Mouse (Mus musculus) liver, embryonic 12.5 days (tissue): ENCODE measurements around the gene Slc22a19. TPM values are rescaled to one million over a fixed set of nuclear protein-coding genes. Genes with fewer than 3 reads are reported as not detected.
"Not testable (repeated sequence)": the region's sequence is repeated elsewhere in the genome, so short reads cannot be mapped to it uniquely, and the experiment has no call there.

Experiments
- ATAC-seq: fragments of 200-750 bp; cut with Nextera tagmentation; 2 replicates; pipeline ENCODE4 v1.8.0; 2017; ENCODE audit warnings: moderate number of reproducible peaks, mild to moderate bottlenecking, moderate library complexity
- H3K27ac ChIP-seq: fragments of 300-500 bp; sonication (generic); 2 replicates; pipeline ENCODE4 v1.5.1; 2016; ENCODE audit warnings: mild to moderate bottlenecking
- H3K27me3 ChIP-seq: fragments of 300-500 bp; sonication (generic); replicated peaks from 2 replicates; pipeline ENCODE4 v1.6.1; 2016; ENCODE audit warnings: mild to moderate bottlenecking, moderate library complexity
- H3K36me3 ChIP-seq: fragments of 300-500 bp; sonication (generic); 2 replicates; pipeline ENCODE4 v1.6.1; 2016; ENCODE audit warnings: mild to moderate bottlenecking, moderate library complexity
- H3K4me1 ChIP-seq: fragments of 300-500 bp; sonication (generic); 2 replicates; pipeline ENCODE4 v1.6.1; 2016
- H3K4me2 ChIP-seq: fragments of 300-500 bp; sonication (generic); 2 replicates; pipeline ENCODE4 v1.6.1; 2016; ENCODE audit warnings: mild to moderate bottlenecking, moderate library complexity
- H3K4me3 ChIP-seq: fragments of 300-500 bp; sonication (generic); 2 replicates; pipeline ENCODE4 v1.5.1; 2016; ENCODE audit warnings: mild to moderate bottlenecking, moderate library complexity
- H3K9ac ChIP-seq: fragments of 300-500 bp; sonication (generic); 2 replicates; pipeline ENCODE4 v1.6.1; 2016; ENCODE audit warnings: mild to moderate bottlenecking, moderate library complexity
- H3K9me3 ChIP-seq: fragments of 300-500 bp; sonication (generic); replicated peaks from 2 replicates; pipeline ENCODE4 v1.6.1; 2016; ENCODE audit warnings: mild to moderate bottlenecking, moderate library complexity
- WGBS: fragments of 180-500 bp; shearing (Covaris S2); methylation state at CpG from one replicate; pipeline ENCODE4 v1.1.7; 2016; ENCODE audit not compliant: insufficient replicate concordance; 5-methylcytosine and 5-hydroxymethylcytosine counted together
- polyA plus RNA-seq: library from polyadenylated mRNA; unstranded; fragments of >200 nt; fragmentation: Nextera tagmentation; extraction: Ambion mirVana; gene quantifications from 2 replicates; pipeline ENCODE4 v1.2.1, GENCODE M21; 2016

Slc22a19 gene
- not detected in 2 replicates for polyA plus RNA-seq

DNA sequence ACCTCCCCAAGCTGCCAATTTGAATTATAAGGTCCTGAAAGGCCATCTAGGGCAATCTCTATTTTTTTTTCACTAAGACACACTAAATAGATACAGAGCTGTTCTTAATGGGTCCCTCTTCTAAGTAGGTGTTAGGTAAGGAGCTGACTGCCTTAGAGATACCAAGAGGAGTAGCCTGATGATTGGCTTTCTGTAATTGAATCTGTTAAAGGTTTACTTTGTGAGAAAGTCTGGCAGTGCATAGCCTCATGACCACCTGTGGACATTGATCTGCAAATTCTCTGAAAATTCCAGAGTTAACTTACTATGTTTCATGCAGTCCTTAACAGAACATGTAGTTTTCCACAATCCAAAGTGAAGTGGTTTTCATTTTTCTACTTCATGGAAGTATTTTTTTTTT, at the start of gene Slc22a19:
Gene Slc22a19 (minus strand): TSS at position 163 of the 400 bp plus-strand sequence.
- ATAC-seq: no peak
- no peak within 1 kb of the TSS for H3K27ac ChIP-seq
- no peaks in the 10 kb centered on the region for H3K9me3 ChIP-seq
- no peaks in the 10 kb centered on the region for H3K4me1 ChIP-seq
- H3K9ac ChIP-seq: no peak within 1 kb of the TSS
- no peaks in the 10 kb centered on the region for H3K36me3 ChIP-seq
- no peak within 1 kb of the TSS for H3K4me2 ChIP-seq
- no peak within 1 kb of the TSS for H3K4me3 ChIP-seq
- no peaks in the 10 kb centered on the region for H3K27me3 ChIP-seq

DNA sequence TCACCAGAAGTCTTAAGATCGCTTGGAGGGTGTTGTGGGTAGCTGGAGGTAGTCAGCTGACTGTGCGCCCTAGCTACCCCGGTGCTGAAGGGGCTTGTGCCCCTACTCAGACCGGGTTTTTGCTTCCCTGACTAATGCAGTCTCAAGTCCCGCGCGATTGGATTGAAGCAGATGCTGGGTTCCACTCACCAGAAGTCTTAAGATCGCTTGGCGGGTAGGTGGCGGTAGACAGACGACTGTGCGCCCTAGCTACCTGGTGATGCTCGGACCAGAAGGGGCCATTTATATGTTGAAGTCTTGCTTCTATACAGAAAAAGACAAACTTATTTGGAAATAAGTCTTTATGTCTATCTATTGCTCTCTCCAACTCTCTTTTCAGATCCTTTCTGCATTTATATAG, 42.3 kb upstream of the Slc22a19 start:
- not testable (repeated sequence) for H3K9me3 ChIP-seq, H3K36me3 ChIP-seq, H3K27ac ChIP-seq, H3K9ac ChIP-seq, H3K4me2 ChIP-seq, H3K4me1 ChIP-seq, ATAC-seq, H3K27me3 ChIP-seq, H3K4me3 ChIP-seq
- WGBS: 48% methylated on average over 13 of the region's 13 CpGs

DNA sequence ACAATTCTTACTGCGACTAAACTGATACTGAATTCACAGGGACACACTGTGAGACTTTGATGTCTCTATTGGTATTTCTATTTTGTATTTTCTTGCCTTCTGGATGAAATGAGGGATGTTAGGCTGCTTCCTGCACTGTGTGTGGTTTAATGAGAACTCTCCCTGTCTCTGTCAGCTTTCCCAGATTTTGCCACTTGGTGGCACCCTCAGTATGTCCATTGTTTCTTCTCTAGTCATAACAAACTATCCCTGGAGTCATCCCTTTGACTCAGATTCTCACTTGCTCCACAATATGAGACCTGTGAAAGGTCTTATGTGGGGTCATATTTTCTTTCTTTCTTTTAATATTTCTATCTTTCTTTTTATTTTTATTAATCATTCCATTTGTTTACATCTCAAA, 18.4 kb upstream of the Slc22a19 start:
- H3K9me3 ChIP-seq: no peaks in the 10 kb centered on the region
- ATAC-seq: no peak
- 31% methylated on average over 1 of the region's 1 CpGs for WGBS

DNA sequence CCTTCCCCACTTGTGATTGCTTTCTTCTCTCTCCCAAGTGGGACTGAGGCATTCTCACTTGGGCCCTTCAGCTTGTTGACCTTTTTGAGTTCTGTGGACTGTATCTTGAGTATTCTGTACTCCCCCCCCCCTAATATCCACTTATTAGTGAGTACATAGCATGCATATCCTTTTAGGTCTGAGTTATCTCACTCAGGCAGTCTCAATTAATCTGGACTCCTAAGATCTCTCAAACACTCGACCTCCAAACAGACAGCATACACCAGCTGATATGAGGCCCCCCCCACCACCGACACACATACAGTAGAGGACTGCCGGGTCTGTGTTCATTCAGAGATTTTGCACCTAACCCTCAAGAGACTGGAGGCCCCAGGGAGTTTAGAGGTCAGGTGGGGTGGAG, 18.0 kb downstream of the Slc22a19 start:
- H3K9ac ChIP-seq, ATAC-seq, H3K4me1 ChIP-seq, H3K4me3 ChIP-seq, H3K27me3 ChIP-seq, H3K9me3 ChIP-seq, H3K27ac ChIP-seq, H3K4me2 ChIP-seq, H3K36me3 ChIP-seq: not testable (repeated sequence)
- 50% methylated on average over 3 of the region's 3 CpGs for WGBS

More for the DNA sequence above, 18.4 kb upstream of the Slc22a19 start:
- no peaks in the 10 kb centered on the region for H3K4me1 ChIP-seq
- H3K9ac ChIP-seq: no peak overlapping the region
- H3K27ac ChIP-seq: no peak overlapping the region
- no peak overlapping the region for H3K4me2 ChIP-seq
- H3K27me3 ChIP-seq: no peaks in the 10 kb centered on the region
- H3K4me3 ChIP-seq: no peak overlapping the region
- H3K36me3 ChIP-seq: no peaks in the 10 kb centered on the region

DNA sequence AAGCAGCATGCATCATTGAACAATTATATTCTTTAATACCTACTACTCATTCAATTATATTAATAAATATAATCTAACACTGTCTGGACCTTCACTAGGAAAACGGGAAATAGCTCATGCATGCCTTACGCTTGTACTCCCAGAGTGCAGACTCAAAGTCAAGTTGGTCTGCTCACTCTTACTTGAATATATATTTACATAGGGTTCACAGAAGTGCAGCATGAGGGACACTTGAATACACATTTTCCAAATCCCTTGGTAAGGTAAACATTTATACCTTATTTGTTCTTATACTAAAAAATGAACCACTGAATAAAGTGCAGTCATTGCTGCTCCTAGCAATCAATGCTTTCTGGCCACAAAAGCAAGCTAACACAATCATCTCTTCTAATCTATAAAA, 19.9 kb downstream of the Slc22a19 start:
- H3K4me1 ChIP-seq: no peaks in the 10 kb centered on the region
- no peaks in the 10 kb centered on the region for H3K9me3 ChIP-seq
- H3K4me3 ChIP-seq: no peak overlapping the region
- no peak for ATAC-seq
- 73% methylated on average over 2 of the region's 2 CpGs for WGBS
- H3K4me2 ChIP-seq: no peak overlapping the region
- no peaks in the 10 kb centered on the region for H3K36me3 ChIP-seq
- no peak overlapping the region for H3K27ac ChIP-seq
- no peak overlapping the region for H3K9ac ChIP-seq
- H3K27me3 ChIP-seq: no peaks in the 10 kb centered on the region

DNA sequence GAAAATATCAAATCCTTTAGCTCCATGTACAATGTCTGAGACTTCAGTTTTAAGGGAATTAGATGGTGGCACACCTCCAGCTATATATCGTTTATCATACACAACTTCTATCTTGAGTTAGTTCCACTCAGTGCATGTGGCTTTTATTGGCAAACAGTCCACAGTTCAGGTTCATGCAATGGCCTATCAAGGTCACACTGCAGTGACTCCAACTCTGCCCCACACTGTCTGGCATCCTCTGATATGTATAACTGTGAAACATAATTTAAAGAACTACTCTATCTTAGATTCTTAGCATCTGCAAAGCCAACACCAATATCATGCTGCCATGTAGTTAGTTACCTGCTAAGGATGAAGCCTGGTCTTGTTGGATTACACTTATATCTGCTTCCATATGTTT, 23.1 kb downstream of the Slc22a19 start:
- Histone ChIP-seq H3K4me2 (no peak overlapping the region), H3K27me3 (no peaks in the 10 kb centered on the region), H3K4me1 (no peaks in the 10 kb centered on the region), H3K4me3 (no peak overlapping the region), H3K9me3 (no peaks in the 10 kb centered on the region), H3K27ac (no peak overlapping the region), H3K9ac (no peak overlapping the region), H3K36me3 (no peaks in the 10 kb centered on the region)
- no peak for ATAC-seq
- WGBS: 71% methylated on average over 1 of the region's 1 CpGs

DNA sequence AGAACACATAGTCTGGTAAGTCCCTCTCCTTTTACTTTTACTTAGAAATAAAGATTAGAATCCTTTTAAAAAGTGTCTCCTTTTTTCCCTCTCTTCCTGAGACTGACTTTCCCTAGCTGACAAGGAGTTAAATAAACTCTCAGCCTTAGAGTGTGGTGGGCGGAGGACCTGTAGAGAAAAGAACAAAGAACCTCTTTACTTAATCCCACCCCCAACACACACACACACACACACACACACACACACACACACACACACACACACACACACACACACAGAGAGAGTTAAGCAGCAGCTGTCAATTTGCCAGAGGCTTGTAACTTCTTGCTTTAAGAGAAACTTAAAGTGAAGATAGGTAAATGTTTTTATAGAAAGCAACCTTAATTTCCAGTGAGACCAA, 39.1 kb downstream of the Slc22a19 start:
- Histone ChIP-seq H3K4me3 (no peak overlapping the region), H3K9me3 (no peaks in the 10 kb centered on the region), H3K4me1 (no peaks in the 10 kb centered on the region), H3K9ac (no peak overlapping the region), H3K27me3 (peaks cover 11% of the 10 kb centered on the region; the same call in 1 of the 2 replicates), H3K27ac (no peak overlapping the region), H3K4me2 (no peak overlapping the region), H3K36me3 (no peaks in the 10 kb centered on the region)
- no peak for ATAC-seq
- WGBS: 25% methylated on average over 1 of the region's 1 CpGs

DNA sequence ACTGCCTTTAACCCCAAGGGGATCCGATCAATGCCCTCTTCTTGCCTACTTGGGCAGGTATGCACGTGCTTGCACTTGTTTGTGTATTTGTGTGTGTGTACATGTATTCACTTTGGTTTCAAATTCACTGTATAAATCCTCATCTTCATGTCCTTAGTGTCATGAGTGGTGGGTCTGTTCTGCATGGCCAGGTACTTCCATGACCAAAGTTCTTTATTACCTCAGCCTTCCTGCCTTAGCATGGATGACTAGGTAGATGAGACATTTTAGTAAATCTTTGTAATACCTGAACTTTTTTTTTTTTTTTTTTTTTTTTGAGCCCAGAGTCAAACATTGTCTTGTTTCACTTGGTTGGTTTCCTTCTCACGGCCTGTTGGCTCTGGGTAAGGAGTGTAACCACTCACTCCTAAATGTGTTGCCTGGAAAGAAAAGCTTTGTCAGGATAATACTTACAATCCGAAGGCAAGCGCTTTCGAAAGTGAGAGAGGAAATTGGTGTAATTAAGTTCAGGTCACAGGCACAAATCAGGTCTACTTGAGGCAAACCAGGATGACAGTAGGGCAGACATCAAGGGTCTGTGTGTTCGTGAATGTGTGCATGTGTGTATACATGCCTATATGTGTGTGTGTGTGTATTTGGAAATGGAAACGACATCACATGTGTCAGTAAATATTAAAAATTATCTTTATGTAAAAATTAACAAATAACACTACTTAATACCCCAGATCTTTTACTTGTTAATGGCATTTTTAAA, 62.0 kb downstream of the Slc22a19 start:
- H3K27me3 ChIP-seq: no peaks in the 10 kb centered on the region
- H3K4me1 ChIP-seq: no peaks in the 10 kb centered on the region
- 66% methylated on average over 8 of the region's 8 CpGs for WGBS
- no peak overlapping the region for H3K4me3 ChIP-seq
- H3K27ac ChIP-seq: no peak overlapping the region
- no peaks in the 10 kb centered on the region for H3K9me3 ChIP-seq
- H3K36me3 ChIP-seq: no peaks in the 10 kb centered on the region
- H3K4me2 ChIP-seq: no peak overlapping the region
- no peak for ATAC-seq
- no peak overlapping the region for H3K9ac ChIP-seq

DNA sequence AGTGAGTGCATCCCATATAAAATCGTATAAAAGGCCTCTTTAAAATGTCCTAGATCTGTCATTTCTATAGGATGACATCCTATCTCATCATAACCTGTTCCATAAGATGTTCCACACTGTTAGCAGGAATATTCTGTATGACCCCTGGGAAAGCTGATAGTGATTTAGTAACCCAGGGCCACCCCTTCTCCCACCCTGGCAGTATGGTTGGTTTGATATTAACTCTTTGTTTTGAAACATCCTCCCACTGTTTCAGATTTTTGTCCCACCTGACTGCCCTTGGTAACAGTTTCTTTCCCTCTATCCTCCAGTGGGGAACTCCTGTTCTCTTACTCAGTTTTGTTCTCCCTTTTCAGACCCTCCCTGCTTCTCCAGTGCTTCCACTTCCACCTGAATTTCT, 77.3 kb downstream of the Slc22a19 start:
- ATAC-seq: no peak
- H3K36me3 ChIP-seq: no peaks in the 10 kb centered on the region
- 29% methylated on average over 1 of the region's 1 CpGs for WGBS

DNA sequence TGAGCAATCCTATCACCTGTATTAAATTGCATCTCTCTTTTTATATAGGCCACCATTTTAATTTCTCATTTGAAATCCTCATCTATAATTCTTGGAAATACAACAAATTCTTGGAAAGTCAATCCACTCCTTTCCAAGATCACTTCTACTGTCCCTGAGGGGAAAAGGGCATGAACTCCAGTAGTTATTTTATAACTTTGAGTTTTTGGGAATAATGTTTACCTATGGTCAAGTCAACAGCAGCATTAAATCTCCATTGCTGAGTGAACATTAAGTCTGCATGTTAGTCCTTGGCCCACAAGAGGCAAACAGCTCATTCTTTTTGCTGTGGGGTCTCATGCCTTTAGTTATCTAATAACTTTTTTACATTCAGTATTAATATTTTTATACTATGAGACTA, 78.1 kb downstream of the Slc22a19 start:
- no peak overlapping the region for H3K4me3 ChIP-seq
- no peak overlapping the region for H3K9ac ChIP-seq
- no peak overlapping the region for H3K27ac ChIP-seq
- H3K27me3 ChIP-seq: no peaks in the 10 kb centered on the region
- ATAC-seq: no peak
- no peaks in the 10 kb centered on the region for H3K36me3 ChIP-seq
- no peaks in the 10 kb centered on the region for H3K9me3 ChIP-seq
- no peaks in the 10 kb centered on the region for H3K4me1 ChIP-seq
- H3K4me2 ChIP-seq: no peak overlapping the region

More for the DNA sequence above, 77.3 kb downstream of the Slc22a19 start:
- H3K9ac ChIP-seq: no peak overlapping the region
- no peaks in the 10 kb centered on the region for H3K27me3 ChIP-seq
- H3K4me1 ChIP-seq: no peaks in the 10 kb centered on the region
- no peak overlapping the region for H3K27ac ChIP-seq
- H3K9me3 ChIP-seq: no peaks in the 10 kb centered on the region
- no peak overlapping the region for H3K4me2 ChIP-seq
- no peak overlapping the region for H3K4me3 ChIP-seq

Other genes with a start within 250 kb of the Slc22a19 start
- gene Rtn3, start 228.0 kb downstream of the Slc22a19 start, polyA plus RNA-seq: 83.1 and 84.6 TPM in 2 replicates
- gene Atl3, start 217.3 kb downstream of the Slc22a19 start, polyA plus RNA-seq: 8.3 and 8.5 TPM in 2 replicates
- gene Pla2g16, start 153.9 kb downstream of the Slc22a19 start, polyA plus RNA-seq: 22.0 and 23.6 TPM in 2 replicates
- gene Lgals12, start 104.1 kb downstream of the Slc22a19 start, polyA plus RNA-seq: not detected in 2 replicates
- not detected in 2 replicates for gene Hrasls5, start 98.8 kb downstream of the Slc22a19 start, polyA plus RNA-seq
- not detected in 2 replicates for gene Slc22a26, start 91.4 kb upstream of the Slc22a19 start, polyA plus RNA-seq